Mouse (Mus musculus) lung, postnatal 14 days (tissue): Measurements from ENCODE around the gene Slc26a8.

Source experiments
- DNase-seq: peaks from one replicate; pipeline ENCODE4 v3.0.0; 2021

Slc26a8 gene

DNA sequence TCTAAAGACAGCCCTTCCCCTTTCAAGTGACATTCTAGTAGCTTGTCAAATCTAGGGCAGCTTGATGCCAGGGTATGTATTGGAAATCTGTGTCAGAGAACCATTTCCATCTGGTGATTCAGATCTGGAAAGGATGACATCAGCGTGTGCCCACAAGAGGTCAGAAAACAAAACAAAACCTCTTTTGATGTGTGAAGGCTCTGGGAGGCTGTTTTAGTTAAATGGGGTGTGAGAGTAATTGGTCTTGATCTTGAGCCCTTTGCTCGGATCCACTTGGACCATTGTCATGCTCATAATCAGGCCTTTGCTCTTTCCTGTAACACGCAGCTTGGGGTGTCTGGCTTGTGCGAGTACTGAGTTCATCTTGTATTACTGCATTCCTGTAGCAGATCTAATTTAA, 8.2 kb upstream of the Slc26a8 start:
- no peak for DNase-seq

DNA sequence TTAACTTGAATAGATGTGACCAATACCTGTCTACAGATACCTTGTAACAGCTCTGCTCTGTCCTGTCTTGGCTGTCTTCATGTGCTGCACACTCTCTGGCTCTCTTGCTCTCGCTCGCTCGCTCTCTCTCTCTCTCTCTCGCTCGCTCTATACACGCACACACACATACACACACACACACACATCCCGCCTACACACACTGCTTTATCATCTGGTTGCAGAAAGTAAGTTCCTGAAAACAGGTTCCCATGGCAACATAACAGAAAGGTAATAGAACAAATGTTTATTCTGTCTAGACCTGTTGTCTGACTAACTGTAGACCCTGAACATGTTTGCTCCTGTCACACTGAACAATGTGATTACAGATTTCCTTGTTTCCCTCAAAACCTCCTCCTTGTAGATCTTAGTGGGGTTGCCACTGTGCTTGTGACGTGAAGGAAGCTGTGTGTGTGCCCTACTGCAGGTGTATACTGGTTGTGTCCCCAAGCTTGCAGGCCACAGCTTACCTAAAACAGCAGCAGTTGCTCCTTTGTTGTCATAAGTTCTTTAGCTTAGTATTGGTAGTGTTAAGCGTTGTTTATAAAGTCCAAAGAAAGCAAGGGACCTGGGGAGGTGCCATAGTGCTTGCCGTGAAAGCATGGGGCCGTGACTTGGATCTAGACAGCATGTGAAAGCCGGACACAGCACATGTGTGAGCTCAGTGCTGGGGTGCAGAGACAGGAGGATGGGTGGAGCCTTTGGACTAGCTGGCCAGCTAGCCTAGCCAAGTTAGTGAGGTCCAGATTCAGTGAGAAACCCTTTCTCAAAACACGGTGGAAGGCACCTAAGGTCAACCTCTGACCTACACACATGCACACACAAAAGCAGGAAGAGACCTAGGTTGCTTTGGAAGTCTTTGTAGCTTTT, 7.5 kb upstream of the Slc26a8 start:
- DNase-seq, result no peak

DNA sequence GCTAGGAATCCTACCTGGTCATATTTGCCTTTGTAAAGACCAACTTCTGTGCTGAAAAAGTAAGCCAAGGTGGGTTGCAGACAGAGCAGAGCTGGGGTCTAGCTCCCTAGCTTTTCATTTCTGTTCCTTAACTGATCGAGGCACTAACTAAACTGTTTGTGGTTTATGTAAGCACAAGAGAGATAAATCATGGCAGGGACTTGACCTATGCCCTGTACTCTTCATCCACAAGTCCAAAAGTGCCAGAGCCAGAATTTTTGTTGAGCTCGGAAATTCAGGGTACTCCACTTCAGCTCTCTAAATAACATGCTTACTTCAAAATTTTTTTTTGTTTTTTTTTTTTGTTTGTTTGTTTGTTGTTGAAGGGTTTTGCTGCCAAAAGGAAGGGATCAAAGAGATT, 6.6 kb upstream of the Slc26a8 start:
- DNase-seq, result no peak

DNA sequence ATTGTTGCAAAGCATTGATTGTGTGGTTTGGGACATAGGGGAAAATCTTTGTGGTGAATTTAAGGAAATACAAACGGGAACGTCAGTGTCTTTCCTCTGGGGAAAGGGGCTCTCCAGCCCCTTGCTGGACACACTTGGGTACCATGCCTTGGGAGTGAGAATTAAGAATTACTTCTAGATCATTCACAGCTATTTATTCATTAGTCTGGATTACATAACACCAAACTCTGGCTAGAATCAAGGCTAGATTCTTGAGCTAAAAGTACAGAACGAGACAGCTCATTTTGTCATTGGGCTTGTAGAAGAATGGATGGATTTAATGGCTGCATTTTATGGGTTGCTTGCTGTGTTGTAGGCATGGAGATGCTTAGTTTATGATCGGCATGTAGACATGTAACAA, 4.8 kb upstream of the Slc26a8 start:
- DNase-seq, result no peak

DNA sequence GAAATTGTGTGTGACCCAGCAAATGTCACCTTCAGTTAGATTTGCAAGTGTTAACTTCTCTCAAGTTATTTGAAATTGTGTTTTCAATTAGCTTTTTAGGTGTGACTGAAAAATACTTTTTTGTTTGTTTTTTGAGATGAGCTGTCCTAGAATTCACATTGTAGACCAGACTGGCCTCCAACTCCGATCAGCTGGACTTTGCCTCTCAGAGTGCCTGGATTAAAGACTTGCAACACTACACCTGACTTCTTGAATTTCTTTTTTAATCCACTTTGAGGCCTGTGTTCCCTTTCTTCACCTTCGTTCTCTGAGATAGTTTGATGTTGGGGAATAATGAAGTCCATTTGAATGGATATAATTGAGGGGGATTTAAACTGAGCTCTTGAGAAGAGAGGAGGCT, 4.0 kb upstream of the Slc26a8 start:
- DNase-seq, result no peak

DNA sequence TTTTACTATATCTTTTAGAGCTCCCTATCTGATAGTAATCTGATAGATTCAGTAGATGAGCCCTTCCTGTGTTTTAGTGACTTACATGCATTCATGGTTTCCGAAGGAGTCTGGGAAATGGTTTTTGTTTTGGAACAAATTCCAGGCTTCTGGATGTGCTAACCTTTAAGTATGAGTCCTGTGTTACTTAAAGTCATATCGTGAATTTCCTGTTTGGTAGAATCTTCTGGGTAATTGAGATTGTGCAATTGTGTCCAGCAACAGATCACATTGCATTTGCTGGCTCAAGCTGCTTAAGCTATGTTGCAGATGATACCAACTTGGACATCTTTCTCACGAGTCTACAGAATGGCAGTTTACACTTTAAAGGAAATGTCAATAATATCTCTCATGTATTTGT, 3.1 kb upstream of the Slc26a8 start:
- DNase-seq, result no peak

DNA sequence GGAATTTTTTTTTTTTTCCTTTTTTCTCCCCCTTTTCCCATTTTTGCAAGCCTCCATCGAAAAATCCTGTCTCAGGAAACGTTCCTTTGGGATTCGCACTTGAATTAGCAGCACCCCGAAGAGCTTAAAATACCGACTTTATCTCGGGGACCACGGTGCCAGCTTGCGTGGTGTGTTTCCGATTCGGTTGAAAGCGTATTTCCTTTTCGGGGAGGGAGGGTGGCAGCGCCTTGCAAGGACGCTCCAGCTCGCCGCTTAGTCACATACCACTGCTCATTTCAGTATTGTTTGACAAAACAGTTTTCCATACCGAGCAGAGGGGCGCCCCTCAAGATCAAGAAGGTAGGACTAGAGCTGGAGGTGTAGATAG, 2.3 kb upstream of the Slc26a8 start:
- peak; percentile 57 for DNase-seq

DNA sequence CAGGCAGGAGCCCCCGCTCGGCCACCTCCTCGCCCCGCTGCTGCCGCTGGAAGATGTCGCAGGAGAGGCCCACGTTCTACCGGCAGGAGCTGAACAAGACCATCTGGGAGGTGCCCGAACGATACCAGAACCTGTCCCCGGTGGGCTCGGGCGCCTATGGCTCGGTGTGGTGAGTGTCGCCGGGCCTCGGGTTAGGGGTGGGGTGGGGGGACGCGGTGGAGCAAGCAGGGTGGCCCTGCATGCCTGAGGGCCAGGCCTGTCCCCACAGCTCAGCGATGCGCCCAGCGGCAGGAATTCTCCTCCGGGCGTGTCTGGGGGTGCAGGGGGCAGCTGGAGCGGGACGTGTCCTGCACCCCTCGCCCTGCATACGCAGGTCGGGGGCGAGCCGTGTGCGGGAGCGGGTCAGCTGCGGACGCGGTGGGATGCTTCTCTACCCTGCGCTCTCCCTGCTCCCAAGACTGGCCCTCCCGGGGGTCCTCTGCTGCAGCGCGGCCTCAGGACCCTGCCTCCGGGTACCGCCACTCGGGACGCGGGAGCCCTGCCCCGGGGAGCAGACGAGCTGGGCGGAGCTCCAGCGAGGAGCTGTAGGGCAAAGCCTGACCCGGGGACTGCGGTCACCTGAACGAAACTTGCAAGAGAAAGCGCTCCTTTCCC, 1.8 kb upstream of the Slc26a8 start:
- DNase-seq, result peak; percentile 57

DNA sequence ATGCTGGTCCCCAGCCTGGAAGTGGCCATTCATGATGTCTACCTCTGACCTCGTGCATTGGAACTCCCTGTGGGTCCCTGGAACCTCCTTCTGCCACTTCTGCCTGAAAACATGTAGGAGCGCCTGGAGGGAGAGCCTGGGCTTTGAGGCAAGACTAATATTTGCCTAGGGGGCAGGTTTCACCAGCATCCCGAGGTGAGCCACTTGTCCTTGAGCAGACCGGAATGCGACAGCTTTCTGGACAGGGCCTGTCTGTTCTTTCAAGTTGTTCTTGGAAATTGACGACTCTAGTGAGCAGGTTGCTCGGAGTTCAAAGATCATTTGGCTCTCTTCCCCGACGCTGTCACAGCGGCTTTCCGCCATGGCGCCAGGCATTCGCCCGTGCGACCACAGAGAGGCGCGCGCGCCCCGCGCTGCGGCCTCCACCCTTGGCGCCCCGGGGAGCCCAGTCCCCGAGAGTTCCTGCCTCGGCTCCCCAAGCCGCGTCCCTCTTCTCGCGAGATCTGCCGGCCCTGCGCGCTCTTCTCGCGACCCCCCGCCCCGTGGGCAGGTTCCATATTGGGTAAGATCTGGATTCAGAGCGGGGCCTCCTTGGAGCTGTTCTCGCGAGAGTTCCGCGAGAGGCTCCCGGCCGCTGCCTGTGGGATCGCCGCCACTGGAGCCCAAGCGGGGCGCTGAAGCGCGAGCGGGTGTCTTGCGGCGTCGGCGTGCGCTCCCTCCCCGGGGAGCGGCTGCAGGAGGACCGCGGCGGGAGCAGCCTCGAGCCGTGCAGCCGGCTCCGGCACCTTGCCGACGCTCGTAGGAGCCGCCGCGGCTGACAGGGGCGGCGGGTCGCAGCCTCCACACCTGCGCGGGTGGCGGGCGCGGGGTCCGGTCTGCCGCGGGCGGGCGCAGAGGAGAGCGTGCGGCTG, 998 bp upstream of the Slc26a8 start, which contains the start of gene Mapk14:
Mapk14 (plus strand) TSS at position 554 of the 911 bp plus-strand sequence.
- DNase-seq, result peak; percentile 100

DNA sequence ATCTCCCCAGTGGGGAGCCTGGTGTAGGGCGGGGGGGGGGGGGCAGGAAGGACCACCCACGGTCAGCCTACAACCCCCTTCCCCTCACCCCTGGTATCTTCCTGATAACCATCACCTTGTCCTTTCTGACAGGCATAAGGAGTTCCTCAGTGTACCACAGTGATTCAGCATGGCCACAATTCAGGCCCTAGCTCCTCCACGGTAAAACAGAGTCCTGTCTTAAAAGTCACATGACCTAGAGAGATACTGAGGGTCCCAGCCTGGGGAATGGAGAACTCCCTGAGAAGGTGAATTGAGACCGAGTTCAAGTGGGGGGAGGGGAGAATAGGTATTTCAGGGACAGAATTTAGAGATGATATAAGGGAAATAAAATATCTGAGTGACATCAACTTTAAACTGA, 2.7 kb downstream of the Slc26a8 start:
- no peak for DNase-seq

DNA sequence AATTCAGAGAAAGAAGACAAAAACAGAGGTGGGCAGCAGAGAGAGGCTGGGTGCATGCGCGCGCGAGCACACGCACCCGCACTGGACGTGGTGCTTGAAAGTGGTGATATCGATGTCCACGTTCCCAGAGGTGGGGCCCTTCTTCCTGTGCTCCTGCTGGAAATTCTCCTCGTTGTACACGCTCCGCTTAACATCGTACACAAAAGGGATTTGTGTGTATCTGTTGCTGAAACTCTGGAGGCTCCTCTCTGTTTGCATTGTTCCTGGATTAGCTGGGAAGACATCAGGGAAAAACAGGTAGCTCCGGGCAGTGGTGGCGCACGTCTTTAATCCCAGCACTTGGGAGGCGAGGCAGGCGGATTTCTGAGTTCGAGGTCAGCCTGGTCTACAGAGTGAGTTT, 5.4 kb downstream of the Slc26a8 start:
- DNase-seq, result no peak

DNA sequence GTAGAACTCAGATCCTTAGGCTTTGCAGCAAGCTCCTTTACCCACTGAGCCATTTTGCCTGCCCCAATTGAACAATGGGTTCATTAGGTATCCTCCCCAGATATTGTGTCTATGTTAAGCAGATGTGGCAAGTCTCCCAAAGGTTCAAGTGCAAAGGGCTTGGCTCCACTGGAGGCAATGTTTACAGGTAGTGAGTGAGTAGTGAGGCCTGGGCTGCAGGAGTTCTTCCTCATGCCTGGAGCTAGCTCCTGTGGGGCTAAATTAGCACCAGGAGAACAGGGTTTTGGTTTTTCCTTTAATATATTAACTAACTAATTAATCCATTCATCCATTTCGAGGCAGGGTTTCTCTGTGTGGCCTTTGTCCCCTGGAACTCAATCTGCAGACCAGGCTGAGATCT, 6.4 kb downstream of the Slc26a8 start:
- DNase-seq, result no peak

DNA sequence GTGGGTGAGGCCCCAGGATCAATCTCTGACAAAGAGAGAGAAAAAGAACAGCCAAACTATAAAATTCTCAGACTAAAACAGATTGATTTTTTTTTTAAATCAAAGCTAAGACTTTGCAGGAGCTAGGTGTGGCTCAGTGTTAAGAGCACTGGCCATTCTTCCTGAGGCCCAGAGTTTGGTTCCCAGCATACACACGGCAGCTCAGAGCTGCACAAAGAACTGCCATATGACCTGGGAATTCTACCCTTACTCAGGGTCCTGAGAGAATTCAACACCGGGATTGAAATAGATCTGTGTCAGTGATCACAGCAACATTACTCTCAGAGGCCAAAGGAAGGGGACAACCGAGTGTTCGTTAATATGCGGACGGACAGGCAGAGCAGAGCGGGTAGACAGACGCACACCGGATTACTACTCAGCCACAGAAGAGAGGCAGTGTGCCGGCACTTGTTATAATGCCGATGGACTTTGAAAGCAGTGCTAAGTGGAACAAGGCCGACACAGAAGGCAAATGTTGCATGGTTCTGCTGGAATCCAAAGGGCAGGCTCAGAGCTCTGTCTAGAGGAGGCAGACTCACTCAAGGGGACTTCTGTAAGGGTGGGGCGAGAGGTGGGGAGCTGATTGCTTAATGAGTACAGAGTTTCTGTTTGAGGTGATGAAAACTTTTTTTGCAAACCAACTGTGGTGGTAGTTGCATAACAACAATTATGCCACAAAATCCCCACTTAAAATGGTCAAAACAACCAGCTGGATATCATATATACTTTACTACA, 7.5 kb downstream of the Slc26a8 start:
- DNase-seq, result no peak

DNA sequence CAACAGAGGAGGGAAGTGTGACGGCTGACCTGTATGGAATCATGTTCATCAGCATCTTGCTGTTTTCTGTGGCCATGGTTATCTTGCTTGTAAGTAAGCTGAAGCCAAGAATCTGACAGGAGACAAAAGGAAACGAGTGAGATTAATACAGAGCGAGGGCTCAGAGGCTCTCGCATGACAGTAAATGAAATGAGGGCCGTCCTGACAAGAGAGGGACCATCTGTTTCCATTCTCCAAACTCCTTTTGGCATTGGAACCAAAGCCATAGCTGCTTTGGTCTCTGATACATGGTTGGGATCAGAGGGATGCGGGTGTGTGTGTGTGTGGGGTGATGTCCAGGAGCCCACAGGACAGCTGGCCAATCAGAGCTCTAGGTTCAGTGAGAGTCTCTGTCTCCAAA, 30.5 kb downstream of the Slc26a8 start:
- DNase-seq, result no peak

DNA sequence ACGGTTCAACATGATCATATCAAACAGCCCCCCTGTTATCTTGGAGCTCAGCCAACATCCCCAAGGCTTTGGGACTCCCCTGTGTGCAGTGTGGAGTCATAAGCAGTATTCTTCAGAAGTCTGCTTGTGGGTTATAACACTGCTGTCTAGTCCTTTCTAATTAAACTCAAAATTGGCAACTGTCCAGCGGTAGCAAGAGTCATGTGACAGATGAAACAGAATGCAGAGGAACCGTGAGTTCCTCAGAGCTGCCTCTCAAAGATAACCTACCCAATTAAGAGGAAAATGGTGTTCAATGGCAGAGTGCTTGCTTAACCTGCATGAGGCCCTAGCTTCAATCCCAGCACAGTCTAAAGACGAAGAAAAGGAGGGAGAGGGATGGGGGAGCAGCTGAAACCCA, 32.1 kb downstream of the Slc26a8 start:
- no peak for DNase-seq

DNA sequence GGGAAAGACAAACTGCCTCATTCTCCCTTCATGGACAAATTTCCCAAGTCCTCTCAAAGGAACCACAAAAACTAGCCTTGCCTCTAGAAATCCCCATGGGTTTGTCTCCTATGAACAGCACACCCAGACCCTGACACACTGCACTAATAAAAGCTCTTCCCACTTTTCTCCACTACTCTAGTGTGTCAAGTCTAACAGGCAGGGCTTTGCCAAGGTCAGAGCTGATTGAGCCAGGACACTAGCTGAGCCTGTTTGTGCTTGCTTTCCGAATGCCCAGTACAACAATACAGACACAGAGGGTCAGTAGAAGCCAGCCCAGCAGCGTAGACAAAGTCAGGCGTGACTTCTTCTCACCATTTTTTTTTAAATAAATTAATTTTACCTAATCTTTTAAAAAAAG, 39.8 kb downstream of the Slc26a8 start:
- no peak for DNase-seq

DNA sequence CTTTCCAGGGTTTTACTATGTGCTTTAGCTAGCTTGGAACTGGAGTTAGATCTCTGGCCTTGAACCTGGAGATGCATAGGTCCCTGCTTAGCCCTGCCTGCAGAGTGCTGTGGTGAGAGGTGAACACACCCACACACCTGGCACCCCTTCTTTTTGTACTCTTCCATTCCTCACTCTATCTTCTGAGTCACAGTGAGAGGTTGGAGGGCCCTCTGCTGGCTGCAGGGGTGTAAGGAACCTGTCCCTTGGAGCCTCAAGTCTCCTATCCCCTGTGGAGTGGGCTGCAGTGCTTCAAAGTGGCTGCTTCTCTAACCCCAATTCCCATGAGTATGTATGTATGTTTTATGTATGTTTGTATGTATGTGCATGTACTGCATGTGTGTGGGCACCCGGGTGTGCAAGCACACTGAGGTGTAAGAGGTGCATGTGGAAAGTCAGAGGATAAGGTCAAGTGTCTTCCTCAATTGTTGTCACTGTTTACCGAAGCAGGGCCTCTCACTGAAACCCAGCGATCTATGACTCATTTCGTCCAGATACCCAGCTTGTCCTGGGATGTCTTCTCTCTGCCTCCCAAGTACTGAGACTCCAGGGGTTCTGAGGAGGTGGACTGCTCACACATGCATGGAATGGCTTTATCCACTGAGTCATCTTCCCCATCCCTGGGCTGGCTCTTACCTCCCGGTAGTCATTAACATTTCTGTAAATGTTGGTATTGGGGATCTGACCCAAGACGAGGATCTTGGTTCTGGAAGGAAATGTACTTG, 41.2 kb downstream of the Slc26a8 start:
- peak; percentile 48 for DNase-seq

DNA sequence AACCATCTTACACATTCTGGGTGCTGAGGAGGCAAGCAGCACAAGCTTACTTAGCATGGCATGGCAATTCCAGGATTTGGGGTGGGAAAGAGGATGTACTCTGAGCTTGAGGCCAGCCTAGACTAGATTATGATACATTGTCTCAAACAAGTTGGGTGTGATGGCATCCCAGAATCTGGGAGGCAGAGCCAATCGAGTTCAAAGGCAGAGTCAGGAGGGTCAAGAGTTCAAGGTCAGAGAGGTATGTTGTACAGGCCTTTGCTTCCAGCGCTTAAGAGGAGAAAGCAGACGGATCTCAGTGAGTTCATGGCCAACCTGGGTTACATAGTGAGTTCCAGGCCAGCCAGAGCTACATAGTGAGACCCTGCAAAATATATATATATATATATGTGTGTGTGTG, 43.8 kb downstream of the Slc26a8 start:
- DNase-seq, result no peak

DNA sequence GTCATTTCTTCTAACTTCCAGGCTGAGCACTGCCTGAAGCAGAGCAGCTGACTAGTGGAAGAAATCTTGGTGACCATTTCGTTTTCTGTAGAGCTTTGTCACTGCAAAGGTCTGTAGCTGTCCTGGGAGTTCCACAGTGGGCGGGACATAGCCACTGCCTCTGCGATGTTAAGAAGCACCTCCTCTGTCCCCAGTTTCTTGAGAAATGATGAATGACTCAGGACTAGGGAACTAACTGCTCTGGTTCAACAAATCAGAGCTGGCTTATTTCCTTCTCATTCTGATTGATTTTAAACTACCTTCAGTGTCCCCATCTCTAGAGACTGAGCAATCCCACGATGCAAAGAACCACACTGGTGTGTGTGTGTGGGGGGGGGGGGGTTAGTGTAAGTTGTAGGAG, 45.9 kb downstream of the Slc26a8 start:
- no peak for DNase-seq

DNA sequence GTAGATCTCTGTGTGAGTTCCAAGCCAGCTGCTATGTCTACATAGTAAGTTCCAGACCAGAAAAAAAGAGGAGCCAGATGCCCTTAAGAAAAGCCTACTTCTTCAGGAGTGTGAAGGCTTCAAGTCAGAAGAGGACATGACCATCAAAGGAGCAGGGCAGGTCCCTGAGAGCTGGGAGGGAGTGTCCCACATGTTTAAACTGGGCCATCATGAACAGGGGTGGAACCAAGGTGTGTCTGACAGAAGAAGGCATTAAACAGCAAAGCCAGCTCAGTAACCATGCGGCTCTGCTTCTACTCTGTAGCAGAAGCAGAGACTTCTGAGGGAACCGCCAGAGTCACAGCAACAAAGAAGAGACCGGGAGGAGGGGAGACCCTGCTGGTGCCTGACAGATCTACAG, 46.3 kb downstream of the Slc26a8 start:
- DNase-seq, result no peak

DNA sequence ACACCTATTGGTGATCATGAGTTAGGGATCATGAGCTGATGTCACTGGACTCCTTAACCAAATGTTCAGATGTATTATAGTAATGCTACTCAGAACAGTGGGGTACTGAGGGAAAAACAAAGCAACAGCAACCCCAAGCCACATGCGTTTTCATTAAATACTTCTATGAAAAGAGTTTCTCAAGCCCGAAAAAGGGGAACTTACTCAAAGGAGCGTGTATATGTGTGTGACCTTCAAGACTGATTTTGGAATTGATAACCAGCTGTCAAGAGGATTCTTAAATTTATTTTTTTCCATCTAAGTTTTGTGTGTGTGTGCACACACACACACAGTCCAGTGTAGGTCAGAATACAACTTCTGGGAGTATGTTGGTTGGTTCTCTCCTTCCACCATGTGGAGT, 49.9 kb downstream of the Slc26a8 start:
- DNase-seq, result no peak
